Mouse (Mus musculus): ENCODE measurements around the gene Sec22b. TPM values are rescaled to one million over a fixed set of nuclear protein-coding genes. Genes with fewer than 3 reads are reported as not detected.

Sec22b gene
- polyA plus RNA-seq (2012; ENCODE audit: insufficient read depth, insufficient read length, missing spikeins): 53.2 and 65.3 TPM in 2 replicates

DNA sequence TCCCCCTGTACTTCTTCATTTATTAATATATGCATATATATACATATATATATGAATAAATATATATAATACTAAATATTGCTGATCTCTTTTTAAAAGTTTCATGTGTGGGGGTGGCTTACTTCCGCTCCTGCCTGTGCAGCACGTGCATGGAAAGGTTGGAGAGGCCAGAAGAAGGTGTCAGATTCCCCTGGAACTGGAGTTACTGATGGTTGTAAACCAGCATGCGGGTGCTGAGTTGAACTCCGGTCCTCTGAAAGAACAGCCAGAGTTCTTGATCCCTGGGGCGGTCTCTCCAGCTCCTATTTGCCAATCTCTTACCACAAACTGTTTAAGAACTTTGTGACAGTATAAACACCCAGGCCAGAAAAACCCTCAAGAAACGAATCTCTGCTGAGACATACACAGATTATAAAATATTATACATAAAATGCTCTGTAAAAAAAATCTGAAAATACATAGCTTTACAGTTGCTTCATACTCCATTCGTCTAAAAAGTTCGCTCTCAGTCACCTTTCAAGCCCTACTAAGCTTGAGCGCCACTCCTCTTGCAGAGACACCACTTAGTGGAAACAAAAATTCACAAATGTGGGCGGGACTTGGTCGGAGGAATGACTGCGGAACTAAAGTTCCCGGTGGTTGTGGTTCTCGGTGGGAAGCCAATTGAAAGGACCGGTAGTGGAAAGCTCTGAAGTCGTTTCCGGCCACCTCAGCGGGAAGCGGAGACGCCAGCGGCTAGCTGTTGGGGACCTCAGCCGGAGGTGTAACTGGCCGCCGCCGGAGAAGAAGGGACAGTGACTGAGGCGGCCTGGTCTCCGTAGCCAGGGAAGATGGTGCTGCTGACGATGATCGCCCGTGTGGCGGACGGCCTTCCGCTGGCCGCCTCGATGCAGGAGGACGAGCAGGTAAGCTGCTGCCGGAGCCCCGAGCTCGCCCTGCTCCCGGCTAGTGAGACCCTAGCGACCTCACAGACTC, at the start of gene Sec22b:
Gene Sec22b, plus strand, starts transcription at position 675 of the 975 bp plus-strand sequence.
- H3K4me1 ChIP-seq (ENCODE audit: control insufficient read depth, insufficient read depth, insufficient read length, low read length): peaks cover 11% of the 10 kb centered on the region
- H3K27ac ChIP-seq (replicated peaks; ENCODE audit: low read depth, low read length): peak within 1 kb of the TSS; percentile 82

GRCm38 (mm10) chr3:97851803-97852202, 49.2 kb upstream of the Sec22b start:
- Histone ChIP-seq H3K27ac (replicated peaks; ENCODE audit: low read depth, low read length) (no peak overlapping the region), H3K4me1 (ENCODE audit: control insufficient read depth, insufficient read depth, insufficient read length, low read length) (no peaks in the 10 kb centered on the region), H3K4me3 (ENCODE audit: insufficient read depth, low read depth, low read length) (no peak overlapping the region)

More for the DNA sequence above, at the start of gene Sec22b:
- peak within 1 kb of the TSS; percentile 96 for H3K4me3 ChIP-seq (ENCODE audit: insufficient read depth, low read depth, low read length)

- Histone ChIP-seq H3K4me1 (ENCODE audit: control insufficient read depth, insufficient read depth, insufficient read length, low read length) (no peaks in the 10 kb centered on the region), H3K27ac (replicated peaks; ENCODE audit: low read depth, low read length) (no peak overlapping the region), H3K4me3 (ENCODE audit: insufficient read depth, low read depth, low read length) (no peak overlapping the region)
These were observed 46.2 kb upstream of the Sec22b start for GRCm38 (mm10) chr3:97854575-97855384.

DNA sequence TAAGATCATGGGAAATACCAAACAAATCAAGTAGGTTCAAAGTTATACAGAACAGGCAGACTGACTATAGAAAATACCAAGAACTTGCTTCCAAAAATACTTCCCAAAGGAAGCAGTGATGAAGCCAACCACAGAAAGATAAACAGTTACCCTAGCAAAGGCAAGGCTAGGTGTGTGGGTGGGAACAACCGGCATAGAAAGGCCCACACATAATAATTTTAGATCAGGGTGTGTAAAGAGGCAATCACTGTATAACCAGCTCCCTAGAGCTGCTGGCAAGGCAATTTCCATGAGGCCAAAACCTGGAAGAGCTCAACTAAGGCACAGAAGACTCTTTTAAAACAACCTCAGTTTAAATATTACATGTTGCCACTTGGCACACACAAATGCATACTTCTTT, 41.6 kb upstream of the Sec22b start:
- no peaks in the 10 kb centered on the region for H3K4me1 ChIP-seq (ENCODE audit: control insufficient read depth, insufficient read depth, insufficient read length, low read length)
- H3K27ac ChIP-seq (replicated peaks; ENCODE audit: low read depth, low read length): no peak overlapping the region
- no peak overlapping the region for H3K4me3 ChIP-seq (ENCODE audit: insufficient read depth, low read depth, low read length)

- Histone ChIP-seq H3K27ac (replicated peaks; ENCODE audit: low read depth, low read length) (no peak overlapping the region), H3K4me1 (ENCODE audit: control insufficient read depth, insufficient read depth, insufficient read length, low read length) (no peaks in the 10 kb centered on the region), H3K4me3 (ENCODE audit: insufficient read depth, low read depth, low read length) (no peak overlapping the region)
These were observed 40.1 kb upstream of the Sec22b start for GRCm38 (mm10) chr3:97860820-97861451.

DNA sequence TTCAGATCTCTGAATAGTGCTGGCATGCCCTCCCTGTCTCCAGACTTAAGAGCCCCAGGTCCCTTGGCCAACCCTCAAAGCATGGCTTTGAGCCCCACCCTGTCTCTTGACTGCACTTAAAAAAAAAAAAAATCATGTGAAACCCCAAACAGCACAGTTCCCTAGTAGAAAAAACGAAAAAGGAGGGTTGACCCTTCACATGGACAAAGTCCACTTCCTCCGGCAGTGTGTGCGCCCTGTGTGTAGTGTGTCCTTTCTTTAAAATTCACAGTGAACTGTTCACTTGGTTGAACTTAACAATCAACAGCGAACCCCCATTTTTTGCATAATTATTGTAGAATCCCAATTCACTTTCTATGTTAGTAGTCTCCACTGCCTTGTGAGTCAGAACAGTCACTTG, 34.3 kb upstream of the Sec22b start:
- Histone ChIP-seq H3K4me3 (ENCODE audit: insufficient read depth, low read depth, low read length) (no peak overlapping the region), H3K4me1 (ENCODE audit: control insufficient read depth, insufficient read depth, insufficient read length, low read length) (no peaks in the 10 kb centered on the region), H3K27ac (replicated peaks; ENCODE audit: low read depth, low read length) (no peak overlapping the region)

DNA sequence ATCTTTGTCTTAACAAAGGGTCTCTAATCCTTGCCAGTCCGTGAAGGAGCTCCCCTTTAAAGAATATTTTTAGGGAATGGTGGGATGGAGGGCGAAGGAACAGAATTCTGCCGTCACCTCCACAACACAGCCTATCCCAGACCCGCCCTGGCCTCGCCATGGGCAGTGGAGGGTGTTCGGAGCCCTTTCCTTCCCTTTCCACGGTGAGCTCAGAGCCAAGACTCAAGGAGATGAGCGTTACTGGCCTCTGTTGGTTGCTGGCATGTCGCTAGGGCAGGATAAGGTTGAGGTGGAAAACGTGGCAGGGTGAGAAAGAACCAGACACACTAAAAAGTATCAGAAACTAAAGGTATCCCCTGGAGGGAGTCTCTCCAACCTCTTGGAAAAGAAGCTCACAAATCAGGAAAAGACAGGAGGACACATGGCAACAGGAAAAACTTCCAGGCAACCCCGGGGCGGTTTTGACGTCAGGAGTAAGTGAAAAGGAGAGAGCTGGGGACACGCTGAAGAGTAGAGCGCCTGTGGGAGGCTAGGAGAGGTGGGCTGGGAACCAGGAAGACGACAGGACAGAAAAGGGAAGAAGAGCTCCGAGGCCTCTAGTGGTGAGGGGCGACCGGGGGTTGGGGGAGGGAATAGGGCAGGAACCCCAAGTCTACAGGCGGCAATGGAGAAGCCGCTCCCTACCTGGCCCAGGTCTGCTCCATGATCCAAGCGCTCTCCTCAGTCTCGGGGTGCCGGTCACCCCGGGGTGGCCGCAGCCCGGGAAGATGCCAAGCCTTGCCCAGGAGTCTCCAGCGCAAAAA, 33.6 kb upstream of the Sec22b start:
- H3K4me1 ChIP-seq (ENCODE audit: control insufficient read depth, insufficient read depth, insufficient read length, low read length): no peaks in the 10 kb centered on the region
- peak overlapping the region; percentile 62 for H3K4me3 ChIP-seq (ENCODE audit: insufficient read depth, low read depth, low read length)
- no peak overlapping the region for H3K27ac ChIP-seq (replicated peaks; ENCODE audit: low read depth, low read length)

DNA sequence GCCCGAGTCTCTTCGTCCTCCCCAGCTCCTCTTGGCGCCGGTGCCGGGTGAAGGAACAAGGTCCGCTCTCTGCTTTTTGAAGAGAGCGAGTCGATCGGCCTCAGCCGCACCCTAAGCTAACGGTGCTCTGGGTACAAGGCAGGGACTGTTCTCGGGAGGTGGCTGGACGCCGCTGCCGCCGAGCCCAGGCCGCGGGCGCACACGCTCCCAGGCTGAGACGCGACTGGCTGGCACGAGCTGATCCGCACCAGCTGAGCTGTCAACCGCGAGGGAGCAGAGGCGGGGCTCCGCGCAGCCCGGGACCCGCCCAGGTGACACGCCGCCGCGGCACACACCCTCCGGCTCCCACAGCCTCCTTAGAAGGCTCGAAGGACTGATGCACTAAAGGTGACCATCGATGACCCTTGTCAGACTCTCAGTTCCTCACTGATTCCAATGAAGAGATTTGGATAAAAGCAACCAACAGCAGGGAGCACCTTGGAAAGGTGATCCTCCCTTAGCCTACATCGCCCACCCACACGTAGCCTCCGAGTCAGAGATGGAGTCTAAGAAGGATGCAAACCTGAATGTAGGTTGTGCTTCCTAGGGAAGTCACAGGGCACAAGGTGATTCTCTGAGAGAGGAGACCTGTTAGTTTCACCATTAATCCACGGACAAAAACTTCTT, 32.8 kb upstream of the Sec22b start:
- Histone ChIP-seq H3K4me1 (ENCODE audit: control insufficient read depth, insufficient read depth, insufficient read length, low read length) (no peaks in the 10 kb centered on the region), H3K4me3 (ENCODE audit: insufficient read depth, low read depth, low read length) (peak overlapping the region; percentile 62), H3K27ac (replicated peaks; ENCODE audit: low read depth, low read length) (no peak overlapping the region)

DNA sequence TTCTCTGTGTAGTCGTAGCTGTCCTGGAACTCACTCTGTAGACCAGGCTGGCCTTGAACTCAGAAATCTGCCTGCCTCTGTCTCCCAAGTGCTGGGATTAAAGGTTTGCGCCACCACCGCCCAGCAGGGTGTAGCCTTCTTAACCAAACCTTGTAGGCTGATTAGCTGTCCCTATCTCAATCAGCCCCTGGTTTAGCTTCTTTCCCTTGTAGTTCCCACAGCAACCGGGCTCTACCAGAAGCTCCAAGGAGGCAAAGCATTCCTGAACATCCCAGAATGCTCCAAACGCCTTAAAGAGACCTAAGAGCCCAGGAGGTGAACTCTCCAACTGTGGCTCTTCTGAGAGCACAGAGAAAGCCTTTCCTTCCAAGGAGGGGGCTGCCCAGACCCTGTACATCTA, 32.3 kb upstream of the Sec22b start:
- Histone ChIP-seq H3K27ac (replicated peaks; ENCODE audit: low read depth, low read length) (no peak overlapping the region), H3K4me1 (ENCODE audit: control insufficient read depth, insufficient read depth, insufficient read length, low read length) (no peaks in the 10 kb centered on the region), H3K4me3 (ENCODE audit: insufficient read depth, low read depth, low read length) (no peak overlapping the region)

DNA sequence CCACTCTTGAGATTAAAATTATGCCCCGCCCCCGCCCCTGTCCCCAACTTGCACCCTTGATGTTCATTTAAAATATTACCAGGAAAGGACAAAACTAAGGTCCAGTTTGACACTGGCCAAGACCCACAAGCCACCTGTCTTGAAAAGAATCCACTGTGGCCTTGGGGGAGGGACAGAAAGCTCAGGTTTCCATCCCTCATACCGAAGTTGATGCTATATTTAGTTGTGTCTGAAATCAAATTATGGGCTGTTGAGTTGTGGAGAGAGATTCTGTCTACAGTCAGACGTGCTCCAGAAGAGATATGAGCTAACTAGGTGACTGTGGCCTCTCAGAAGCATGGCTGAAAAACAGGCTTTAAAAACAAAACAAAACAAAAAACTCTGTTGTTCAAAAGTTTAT, 31.3 kb upstream of the Sec22b start:
- H3K4me1 ChIP-seq (ENCODE audit: control insufficient read depth, insufficient read depth, insufficient read length, low read length): no peaks in the 10 kb centered on the region
- no peak overlapping the region for H3K27ac ChIP-seq (replicated peaks; ENCODE audit: low read depth, low read length)
- no peak overlapping the region for H3K4me3 ChIP-seq (ENCODE audit: insufficient read depth, low read depth, low read length)

GRCm38 (mm10) chr3:97874777-97875176, 26.2 kb upstream of the Sec22b start:
- Histone ChIP-seq H3K4me1 (ENCODE audit: control insufficient read depth, insufficient read depth, insufficient read length, low read length) (no peaks in the 10 kb centered on the region), H3K27ac (replicated peaks; ENCODE audit: low read depth, low read length) (no peak overlapping the region), H3K4me3 (ENCODE audit: insufficient read depth, low read depth, low read length) (no peak overlapping the region)

DNA sequence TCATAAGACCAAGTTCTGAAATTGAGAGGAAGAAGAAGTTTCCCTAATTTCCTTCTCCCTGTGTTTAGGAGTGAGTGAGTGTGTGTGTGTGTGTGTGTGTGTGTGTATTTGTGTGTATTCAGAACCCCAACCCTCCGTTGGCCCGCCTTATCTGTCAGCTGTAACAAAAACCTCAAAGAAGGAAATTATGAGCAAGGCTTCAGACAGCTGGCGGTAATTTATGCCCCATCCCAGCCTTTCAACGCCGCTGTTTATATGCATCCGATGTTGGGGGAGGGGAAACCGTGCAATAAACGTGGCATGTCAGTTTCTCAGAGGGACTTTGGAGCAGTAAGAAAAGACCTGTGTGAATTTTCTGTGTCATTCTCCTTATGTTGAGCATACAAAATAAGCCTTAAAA, 24.7 kb upstream of the Sec22b start:
- Histone ChIP-seq H3K27ac (replicated peaks; ENCODE audit: low read depth, low read length) (no peak overlapping the region), H3K4me3 (ENCODE audit: insufficient read depth, low read depth, low read length) (no peak overlapping the region), H3K4me1 (ENCODE audit: control insufficient read depth, insufficient read depth, insufficient read length, low read length) (no peaks in the 10 kb centered on the region)

DNA sequence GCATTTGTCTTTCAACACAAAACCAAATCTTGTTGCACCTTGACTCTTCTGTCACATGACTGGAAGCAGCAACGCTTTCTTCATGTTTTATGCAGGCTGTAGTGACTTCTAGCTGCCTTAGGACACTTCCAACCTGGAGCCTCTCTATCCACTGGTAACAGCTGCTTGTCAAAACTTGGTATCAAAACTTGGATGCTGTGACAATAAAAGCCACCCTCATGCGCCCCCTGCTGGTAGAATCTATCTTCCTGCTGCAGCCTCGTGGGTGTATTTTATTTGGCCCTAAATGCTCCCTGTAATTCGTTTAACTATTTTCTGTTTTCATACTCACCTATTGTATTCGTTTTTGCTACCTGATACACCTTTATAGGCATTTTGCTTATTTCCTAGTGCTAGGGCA, 21.8 kb upstream of the Sec22b start:
- H3K27ac ChIP-seq (replicated peaks; ENCODE audit: low read depth, low read length): no peak overlapping the region
- H3K4me3 ChIP-seq (ENCODE audit: insufficient read depth, low read depth, low read length): no peak overlapping the region

DNA sequence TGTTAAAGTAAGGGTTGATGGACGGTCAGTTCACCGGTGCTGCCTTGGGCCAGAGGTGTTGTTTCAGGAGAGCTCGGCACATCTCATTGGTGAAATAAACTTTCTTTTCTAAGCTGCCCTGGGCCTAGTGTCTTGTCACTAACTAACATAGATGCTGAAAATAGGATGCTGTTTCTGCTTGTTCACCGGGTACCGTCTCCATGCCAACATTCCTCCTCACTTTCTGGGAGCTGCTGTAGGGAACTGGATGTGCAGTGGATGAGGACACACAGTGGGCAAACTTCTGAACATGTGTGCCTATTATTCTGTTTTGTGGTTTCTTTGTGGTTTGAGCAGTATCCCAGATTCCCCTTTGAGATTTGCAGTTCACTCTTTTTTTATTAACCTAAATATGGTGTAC, 19.4 kb upstream of the Sec22b start:
- Histone ChIP-seq H3K4me3 (ENCODE audit: insufficient read depth, low read depth, low read length) (no peak overlapping the region), H3K4me1 (ENCODE audit: control insufficient read depth, insufficient read depth, insufficient read length, low read length) (no peaks in the 10 kb centered on the region), H3K27ac (replicated peaks; ENCODE audit: low read depth, low read length) (no peak overlapping the region)

More for the DNA sequence above, 21.8 kb upstream of the Sec22b start:
- no peaks in the 10 kb centered on the region for H3K4me1 ChIP-seq (ENCODE audit: control insufficient read depth, insufficient read depth, insufficient read length, low read length)

Measured in brown adipose tissue, adult 24 weeks (tissue).